Mouse (Mus musculus): ENCODE results near the gene Nubpl.

GRCm38 (mm10) chr12:52097049-52097649, 388 bp upstream of the Nubpl start:
- TF ChIP-seq CTCF (IDR thresholded peaks at IDR 0.05; ENCODE audit: control insufficient read depth, insufficient read depth, insufficient read length) (no peak), USF1 (IDR thresholded peaks at IDR 0.05; ENCODE audit: low read depth) (no peak), CEBPB (IDR thresholded peaks at IDR 0.05; ENCODE audit: low read depth) (no peak), MAX (IDR thresholded peaks at IDR 0.05) (no peak), MYOD1 (IDR thresholded peaks at IDR 0.05; ENCODE audit: control insufficient read depth, insufficient read length, low read depth) (no peak)

Measured in C2C12 (cell line).